Mouse (Mus musculus): ENCODE measurements around the gene Agbl1. TPM values are rescaled to one million over a fixed set of nuclear protein-coding genes. Genes with fewer than 3 reads are reported as not detected.
"Not testable (repeated sequence)": the region's sequence is repeated elsewhere in the genome, so short reads cannot be mapped to it uniquely, and the experiment has no call there.

The Agbl1 gene
- polyA plus RNA-seq, 1 experiment from 2014 or later, result not detected

- no peaks in the 10 kb centered on the region for H3K27me3 ChIP-seq
- no peak for TF ChIP-seq CTCF (IDR thresholded peaks at IDR 0.05)
- ChIA-PET CTCF (no interaction called here), POLR2A (no interaction called here)
- DNase-seq (ENCODE audit: low read depth, low spot score) (no peak), ATAC-seq (no peak)
- in situ Hi-C loops (cut with MboI; ENCODE audit: low pct_unique_long_range_greater_than_20kb), result no loop called here
These were observed 364.9 kb downstream of the Agbl1 start for GRCm38 (mm10) chr7:76594566-76595079.

GRCm38 (mm10) chr7:76597812-76598211 lies 368.1 kb downstream of the Agbl1 start:
- H3K27me3 ChIP-seq, result no peaks in the 10 kb centered on the region
- ChIA-PET POLR2A (no interaction called here), CTCF (no interaction called here)
- in situ Hi-C loops (cut with MboI; ENCODE audit: low pct_unique_long_range_greater_than_20kb), result no loop called here
- TF ChIP-seq CTCF (IDR thresholded peaks at IDR 0.05), result no peak
- ATAC-seq (no peak), DNase-seq (ENCODE audit: low read depth, low spot score) (no peak)

GRCm38 (mm10) chr7:76600050-76600690 lies 370.5 kb downstream of the Agbl1 start:
- TF ChIP-seq CTCF (IDR thresholded peaks at IDR 0.05), result no peak
- CTCF ChIA-PET, result no interaction called here
- DNase-seq (ENCODE audit: low read depth, low spot score) (no peak), ATAC-seq (no peak)
- POLR2A ChIA-PET, result no interaction called here
- no peaks in the 10 kb centered on the region for H3K27me3 ChIP-seq
- in situ Hi-C loops (cut with MboI; ENCODE audit: low pct_unique_long_range_greater_than_20kb), result no loop called here

- H3K27me3 ChIP-seq, result no peaks in the 10 kb centered on the region
- ATAC-seq (no peak), DNase-seq (ENCODE audit: low read depth, low spot score) (no peak)
- CTCF ChIA-PET, result no interaction called here
- in situ Hi-C loops (cut with MboI; ENCODE audit: low pct_unique_long_range_greater_than_20kb), result no loop called here
- POLR2A ChIA-PET, result no interaction called here
- no peak for TF ChIP-seq CTCF (IDR thresholded peaks at IDR 0.05)
These were observed 399.8 kb downstream of the Agbl1 start for GRCm38 (mm10) chr7:76629528-76629927.

GRCm38 (mm10) chr7:76650984-76651383 lies 421.3 kb downstream of the Agbl1 start:
- CTCF ChIA-PET, result no interaction called here
- POLR2A ChIA-PET, result no interaction called here
- TF ChIP-seq CTCF (IDR thresholded peaks at IDR 0.05), result no peak
- H3K27me3 ChIP-seq, result no peaks in the 10 kb centered on the region
- ATAC-seq (no peak), DNase-seq (ENCODE audit: low read depth, low spot score) (no peak)
- in situ Hi-C loops (cut with MboI; ENCODE audit: low pct_unique_long_range_greater_than_20kb), result no loop called here

GRCm38 (mm10) chr7:76661072-76661471 lies 431.4 kb downstream of the Agbl1 start:
- POLR2A ChIA-PET, result no interaction called here
- no peaks in the 10 kb centered on the region for H3K27me3 ChIP-seq
- TF ChIP-seq CTCF (IDR thresholded peaks at IDR 0.05), result no peak
- DNase-seq (ENCODE audit: low read depth, low spot score) (no peak), ATAC-seq (no peak)
- in situ Hi-C loops (cut with MboI; ENCODE audit: low pct_unique_long_range_greater_than_20kb), result no loop called here
- CTCF ChIA-PET, result no interaction called here

- POLR2A ChIA-PET, result no interaction called here
These were observed 445.2 kb downstream of the Agbl1 start for GRCm38 (mm10) chr7:76674856-76675255.

GRCm38 (mm10) chr7:76701224-76701623 lies 471.5 kb downstream of the Agbl1 start:
- ChIA-PET CTCF (interaction anchor here (1.2 kb wide), 1 partner anchor 23 kb away, joined by 4 read pairs; no protein-coding TSS in a partner anchor), POLR2A (no interaction called here)
- DNase-seq (ENCODE audit: low read depth, low spot score), result no peak
- ATAC-seq, result no peak
- H3K27me3 ChIP-seq, result no peaks in the 10 kb centered on the region
- in situ Hi-C loops (cut with MboI; ENCODE audit: low pct_unique_long_range_greater_than_20kb), result no loop called here
- TF ChIP-seq CTCF (IDR thresholded peaks at IDR 0.05), result no peak

More at GRCm38 (mm10) chr7:76674856-76675255, 445.2 kb downstream of the Agbl1 start:
- DNase-seq (ENCODE audit: low read depth, low spot score) (no peak), ATAC-seq (no peak)
- CTCF ChIA-PET, result no interaction called here
- no peaks in the 10 kb centered on the region for H3K27me3 ChIP-seq
- in situ Hi-C loops (cut with MboI; ENCODE audit: low pct_unique_long_range_greater_than_20kb), result no loop called here
- no peak for TF ChIP-seq CTCF (IDR thresholded peaks at IDR 0.05)

GRCm38 (mm10) chr7:76732220-76732619 lies 502.5 kb downstream of the Agbl1 start:
- POLR2A ChIA-PET; ATAC-seq; in situ Hi-C loops (cut with MboI; ENCODE audit: low pct_unique_long_range_greater_than_20kb); H3K27me3 ChIP-seq; DNase-seq (ENCODE audit: low read depth, low spot score); CTCF ChIA-PET: not testable (repeated sequence)

GRCm38 (mm10) chr7:76777237-76777855 lies 547.7 kb downstream of the Agbl1 start:
- in situ Hi-C loops (cut with MboI; ENCODE audit: low pct_unique_long_range_greater_than_20kb), result no loop called here
- ChIA-PET CTCF (no interaction called here), POLR2A (no interaction called here)
- no peak for TF ChIP-seq CTCF (IDR thresholded peaks at IDR 0.05)
- H3K27me3 ChIP-seq, result no peaks in the 10 kb centered on the region
- DNase-seq (ENCODE audit: low read depth, low spot score), result no peak
- ATAC-seq, result no peak

GRCm38 (mm10) chr7:76780446-76780845 lies 550.8 kb downstream of the Agbl1 start:
- DNase-seq (ENCODE audit: low read depth, low spot score), result no peak
- POLR2A ChIA-PET, result no interaction called here
- TF ChIP-seq CTCF (IDR thresholded peaks at IDR 0.05), result no peak
- no peaks in the 10 kb centered on the region for H3K27me3 ChIP-seq
- CTCF ChIA-PET, result no interaction called here
- ATAC-seq, result no peak
- in situ Hi-C loops (cut with MboI; ENCODE audit: low pct_unique_long_range_greater_than_20kb), result no loop called here

Data from Patski (cell line).